Mouse (Mus musculus) midbrain, embryonic 11.5 days (tissue): ENCODE data around the gene Mast1. TPM values are rescaled to one million over a fixed set of nuclear protein-coding genes. Genes with fewer than 3 reads are reported as not detected.

Source experiments
- ATAC-seq: fragments of 200-750 bp; cut with Nextera tagmentation; 2 replicates; pipeline ENCODE4 v1.8.0; 2017; ENCODE audit warnings: moderate TSS enrichment, moderate library complexity; ENCODE audit not compliant: low FRiP score
- DNase-seq: peaks from one replicate; pipeline ENCODE4 v3.0.0; 2015; ENCODE audit warnings: low spot score; ENCODE audit errors: missing footprints
- H3K27ac ChIP-seq: fragments of 300-500 bp; sonication (generic); 2 replicates; pipeline ENCODE4 v1.5.1; 2014; ENCODE audit warnings: low read depth, low read length
- H3K27me3 ChIP-seq: fragments of 300-500 bp; sonication (generic); 2 replicates; pipeline ENCODE4 v1.6.1; 2014; ENCODE audit warnings: mild to moderate bottlenecking, low read length, moderate library complexity, mixed read lengths; ENCODE audit not compliant: control insufficient read depth, insufficient read depth
- H3K36me3 ChIP-seq: fragments of 300-500 bp; sonication (generic); 2 replicates; pipeline ENCODE4 v1.6.1; 2014; ENCODE audit warnings: mild to moderate bottlenecking, low read length, moderate library complexity, mixed read lengths; ENCODE audit not compliant: control insufficient read depth, insufficient read depth
- H3K4me1 ChIP-seq: fragments of 300-500 bp; sonication (generic); 2 replicates; pipeline ENCODE4 v1.6.1; 2014; ENCODE audit warnings: low read length; ENCODE audit not compliant: control insufficient read depth, insufficient read depth
- H3K4me2 ChIP-seq: fragments of 300-500 bp; sonication (generic); 2 replicates; pipeline ENCODE4 v1.6.1; 2014; ENCODE audit warnings: mild to moderate bottlenecking, moderate library complexity
- H3K4me3 ChIP-seq: fragments of 300-500 bp; sonication (generic); 2 replicates; pipeline ENCODE4 v1.5.1; 2014; ENCODE audit warnings: low read depth, low read length
- H3K9ac ChIP-seq: fragments of 300-500 bp; sonication (generic); 2 replicates; pipeline ENCODE4 v1.6.1; 2014; ENCODE audit warnings: low read length
- H3K9me3 ChIP-seq: fragments of 300-500 bp; sonication (generic); 2 replicates; pipeline ENCODE4 v1.6.1; 2016; ENCODE audit warnings: low read length; ENCODE audit not compliant: control insufficient read depth
- WGBS: fragments of 180-500 bp; shearing (Covaris S2); extraction: QIAGEN DNeasy Blood & Tissue Kit; methylation state at CpG from one replicate; pipeline ENCODE4 v1.1.7; 2014; 5-methylcytosine and 5-hydroxymethylcytosine counted together
- polyA plus RNA-seq: library from polyadenylated mRNA; unstranded; fragments of >200 nt; fragmentation: Nextera tagmentation; extraction: Ambion mirVana; gene quantifications from 2 replicates; pipeline ENCODE4 v1.2.1, GENCODE M21; 2014

Gene Mast1
- polyA plus RNA-seq, 1 experiment from 2014 or later: 8.8 TPM

DNA sequence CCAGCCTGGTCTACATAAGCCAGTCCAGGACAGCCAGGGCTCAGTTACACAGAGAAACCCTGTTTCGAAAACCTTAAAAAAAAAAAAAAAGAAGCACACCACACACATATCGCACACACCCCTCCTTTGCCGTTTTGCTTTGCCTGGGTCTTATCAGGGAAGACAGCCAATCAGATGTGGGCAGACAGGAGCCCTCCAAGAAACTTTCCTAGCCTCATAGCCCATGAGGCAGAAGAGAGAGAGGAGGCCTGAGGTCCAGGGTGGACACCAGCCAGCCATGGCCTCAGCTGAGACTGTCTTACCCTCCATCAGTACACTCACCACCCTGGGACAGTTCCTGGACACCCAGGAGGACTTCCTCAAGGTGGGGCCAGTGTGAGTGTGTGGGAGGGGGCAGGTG is 35.4 kb downstream of the Mast1 start, which contains the start of gene Klf1:
Gene Klf1, plus strand, starts transcription at position 177 of the 400 bp plus-strand sequence.
- DNase-seq (no peak), ATAC-seq (no peak)
- peak within 1 kb of the TSS; percentile 83 for H3K4me2 ChIP-seq
- no peaks in the 10 kb centered on the region for H3K36me3 ChIP-seq
- 80% methylated on average over 3 of the region's 3 CpGs for WGBS
- no peak within 1 kb of the TSS; the same call in 1 of the 2 replicates for H3K27ac ChIP-seq
- H3K4me3 ChIP-seq: peak within 1 kb of the TSS; percentile 48
- H3K27me3 ChIP-seq: peaks cover 6% of the 10 kb centered on the region; the same call in 1 of the 2 replicates
- H3K4me1 ChIP-seq: peaks cover 7% of the 10 kb centered on the region; the same call in 1 of the 2 replicates
- H3K9ac ChIP-seq: peak within 1 kb of the TSS; percentile 66
- no peaks in the 10 kb centered on the region for H3K9me3 ChIP-seq

DNA sequence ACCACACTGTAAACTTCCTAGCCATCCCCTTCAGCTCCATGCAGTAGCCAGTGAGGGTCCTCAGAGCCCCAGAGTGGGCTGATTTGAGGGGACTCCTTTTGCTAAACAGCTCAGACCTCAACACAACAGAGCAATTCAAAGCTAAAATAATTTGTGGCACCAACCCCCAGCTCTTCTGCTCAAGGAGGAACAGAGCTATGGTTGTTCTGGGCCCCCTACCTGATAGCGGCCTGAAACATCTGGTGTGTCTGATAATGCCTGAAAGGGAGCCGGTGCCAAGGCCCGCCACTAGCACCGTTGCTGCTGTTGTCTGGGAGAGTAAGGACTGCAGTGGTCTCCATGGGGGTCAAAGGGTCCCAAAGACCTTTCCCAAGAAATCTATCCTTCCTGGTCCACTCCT is 36.1 kb downstream of the Mast1 start:
- 56% methylated on average over 4 of the region's 4 CpGs for WGBS
- ATAC-seq (no peak), DNase-seq (no peak)
- Histone ChIP-seq H3K9ac (no peak overlapping the region), H3K9me3 (no peaks in the 10 kb centered on the region), H3K4me2 (no peak overlapping the region), H3K27ac (no peak overlapping the region; the same call in 1 of the 2 replicates), H3K27me3 (peaks cover 6% of the 10 kb centered on the region; the same call in 1 of the 2 replicates), H3K4me3 (no peak overlapping the region), H3K4me1 (peaks cover 7% of the 10 kb centered on the region; the same call in 1 of the 2 replicates), H3K36me3 (no peaks in the 10 kb centered on the region)

DNA sequence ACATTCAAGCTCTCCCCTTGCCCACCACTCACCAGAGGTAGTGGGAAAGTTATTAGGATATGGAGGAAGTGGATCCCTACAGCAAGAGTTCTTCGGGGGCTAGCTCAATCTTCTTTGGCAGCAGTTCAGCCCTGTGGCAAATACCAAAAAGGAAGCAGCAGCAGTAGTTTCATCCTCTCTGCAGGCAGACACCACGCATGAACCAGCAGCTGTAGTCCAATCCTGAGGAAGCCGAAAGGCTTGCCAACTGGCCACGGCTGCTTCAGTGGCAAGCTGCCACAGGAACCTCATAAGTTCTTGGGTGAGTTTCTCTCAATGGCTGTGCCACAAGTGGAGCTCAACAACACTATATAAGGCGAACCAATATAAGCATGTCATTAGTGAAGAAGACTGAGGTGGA is 41.2 kb downstream of the Mast1 start:
- H3K4me1 ChIP-seq: peaks cover 5% of the 10 kb centered on the region
- WGBS: 88% methylated on average over 5 of the region's 5 CpGs
- no peaks in the 10 kb centered on the region for H3K27me3 ChIP-seq
- H3K9me3 ChIP-seq: no peaks in the 10 kb centered on the region
- H3K4me2 ChIP-seq: no peak overlapping the region
- no peak overlapping the region for H3K9ac ChIP-seq
- no peaks in the 10 kb centered on the region; the same call in 1 of the 2 replicates for H3K36me3 ChIP-seq
- H3K27ac ChIP-seq: no peak overlapping the region
- H3K4me3 ChIP-seq: no peak overlapping the region
- DNase-seq: no peak
- ATAC-seq: no peak

DNA sequence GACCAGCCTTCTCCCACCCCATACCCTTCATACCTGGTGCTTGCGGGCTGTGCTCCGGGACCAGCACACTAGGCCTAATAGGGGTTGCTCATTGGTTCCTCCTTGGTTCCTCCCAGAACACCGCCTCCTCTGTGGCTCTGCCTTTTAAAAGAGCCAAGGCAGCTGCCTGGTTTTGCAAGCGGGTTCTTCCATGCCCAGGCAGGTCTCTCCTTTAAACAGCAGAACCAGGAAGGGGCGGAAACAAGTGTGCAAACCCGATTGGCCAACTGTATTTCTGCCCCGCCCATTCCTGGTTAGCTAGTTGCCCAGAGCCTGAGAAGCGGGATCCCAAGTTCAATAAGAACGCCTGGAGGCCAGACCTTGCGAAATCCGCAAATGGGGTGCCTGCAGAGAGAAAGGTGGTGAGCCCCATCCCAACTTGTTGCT is 43.4 kb downstream of the Mast1 start, which contains the start of gene Gcdh:
Gene Gcdh, minus strand, starts transcription at position 213 of the 426 bp plus-strand sequence.
- Histone ChIP-seq H3K9me3 (no peaks in the 10 kb centered on the region), H3K36me3 (no peaks in the 10 kb centered on the region; the same call in 1 of the 2 replicates), H3K4me1 (peaks cover 5% of the 10 kb centered on the region), H3K4me3 (peak within 1 kb of the TSS; percentile 59), H3K9ac (peak within 1 kb of the TSS; percentile 67), H3K27me3 (no peaks in the 10 kb centered on the region), H3K27ac (no peak within 1 kb of the TSS), H3K4me2 (peak within 1 kb of the TSS; percentile 80)
- under 1% methylated on average over 11 of the region's 11 CpGs for WGBS
- ATAC-seq: peak; percentile 95
- DNase-seq: peak; percentile 97

DNA sequence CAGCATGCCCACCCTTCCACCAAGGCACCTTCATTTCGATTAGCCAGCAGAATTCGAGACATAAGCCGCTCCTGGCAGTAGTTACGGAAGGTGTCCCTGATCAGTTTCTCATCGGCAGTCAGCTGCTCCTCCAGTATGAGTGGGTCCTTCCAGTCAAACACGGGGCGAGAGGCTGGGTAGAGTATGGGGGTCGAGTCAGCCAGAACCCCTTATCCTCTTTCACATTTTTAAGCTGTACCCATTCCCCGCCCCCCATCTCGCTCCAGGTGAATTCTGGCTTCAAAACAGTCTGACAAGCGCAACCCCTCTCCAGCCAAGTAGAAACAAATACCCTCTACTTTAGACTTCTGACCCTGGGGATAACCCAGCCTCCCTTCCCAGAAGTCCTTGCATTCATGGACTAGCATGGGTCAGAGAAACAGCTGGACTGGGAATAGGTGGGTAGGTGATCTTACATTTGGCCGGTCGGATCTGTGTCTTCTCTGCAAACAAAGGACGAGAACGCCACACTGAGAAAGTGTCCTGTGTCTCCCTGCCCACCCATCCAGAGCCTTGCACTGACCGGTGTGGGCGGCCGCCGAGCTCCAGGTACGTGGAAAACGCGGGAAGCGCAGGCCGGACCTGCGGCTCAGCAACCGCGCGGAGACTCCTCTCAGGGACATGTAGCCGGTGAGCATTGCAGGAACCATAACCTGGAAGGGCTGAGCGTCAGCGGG is 44.0 kb downstream of the Mast1 start:
- no peak; the same call in 1 of the 2 replicates for ATAC-seq
- Histone ChIP-seq H3K4me1 (peaks cover 5% of the 10 kb centered on the region), H3K27ac (no peak overlapping the region), H3K4me3 (peak overlapping the region; percentile 59), H3K36me3 (no peaks in the 10 kb centered on the region; the same call in 1 of the 2 replicates), H3K27me3 (no peaks in the 10 kb centered on the region), H3K9me3 (no peaks in the 10 kb centered on the region), H3K9ac (peak overlapping the region; percentile 67), H3K4me2 (peak overlapping the region; percentile 80)
- 13% methylated on average over 31 of the region's 31 CpGs for WGBS
- no peak for DNase-seq

DNA sequence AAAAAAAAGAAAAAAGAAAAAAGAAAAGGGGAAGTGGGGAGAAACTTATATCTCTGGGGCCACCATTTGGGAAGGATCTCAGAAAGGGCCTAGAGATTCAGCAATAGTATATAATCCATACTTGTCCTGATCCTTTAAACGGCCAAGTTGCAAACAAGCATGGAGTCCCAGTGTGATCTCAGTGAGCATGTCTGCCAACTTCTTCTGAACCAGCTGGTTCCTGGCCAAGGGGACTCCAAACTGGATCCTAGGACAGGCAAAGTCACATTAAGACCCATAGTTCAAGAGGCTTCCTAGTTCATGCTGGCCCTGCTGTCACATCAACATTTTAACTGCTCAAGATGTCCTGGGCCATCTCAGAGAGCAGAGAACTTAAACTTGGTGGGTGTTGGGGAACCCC is 48.0 kb downstream of the Mast1 start:
- Histone ChIP-seq H3K36me3 (peaks cover 3% of the 10 kb centered on the region; the same call in 1 of the 2 replicates), H3K4me2 (no peak overlapping the region), H3K9ac (no peak overlapping the region), H3K27me3 (no peaks in the 10 kb centered on the region), H3K9me3 (no peaks in the 10 kb centered on the region), H3K4me3 (no peak overlapping the region), H3K27ac (no peak overlapping the region), H3K4me1 (peaks cover 5% of the 10 kb centered on the region)
- WGBS: 93% methylated on average over 1 of the region's 1 CpGs
- ATAC-seq (no peak), DNase-seq (peak; percentile 56)

- DNase-seq (no peak), ATAC-seq (no peak)
- no peak overlapping the region for H3K4me2 ChIP-seq
- WGBS: 93% methylated on average over 3 of the region's 3 CpGs
- H3K4me3 ChIP-seq: no peak overlapping the region
- H3K4me1 ChIP-seq: peaks cover 5% of the 10 kb centered on the region
- H3K9me3 ChIP-seq: no peaks in the 10 kb centered on the region
- no peaks in the 10 kb centered on the region for H3K27me3 ChIP-seq
- no peak overlapping the region for H3K9ac ChIP-seq
- H3K27ac ChIP-seq: no peak overlapping the region
- peaks cover 3% of the 10 kb centered on the region; the same call in 1 of the 2 replicates for H3K36me3 ChIP-seq
Measured at GRCm38 (mm10) chr8:84888280-84888679, 48.9 kb downstream of the Mast1 start.

DNA sequence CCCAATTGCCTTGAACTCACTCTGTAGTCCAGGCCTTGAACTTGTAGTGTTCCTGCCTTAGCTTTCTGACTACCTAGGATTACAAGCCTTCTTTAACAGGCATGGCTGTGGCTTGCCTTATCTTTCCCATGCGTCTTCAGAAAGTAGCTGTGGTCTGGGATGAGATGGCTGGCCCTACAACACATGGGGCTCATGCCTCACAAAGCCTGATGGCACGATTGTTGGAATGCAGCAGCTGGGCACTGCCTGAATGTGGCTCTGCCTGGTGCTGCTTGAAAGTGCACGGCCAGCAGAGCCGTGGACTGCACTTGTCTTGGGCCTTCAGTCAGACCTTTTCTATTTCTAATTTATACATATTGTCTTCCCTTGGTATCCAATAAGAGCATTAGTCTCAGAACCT is 52.4 kb downstream of the Mast1 start:
- Histone ChIP-seq H3K4me2 (no peak overlapping the region), H3K27ac (no peak overlapping the region), H3K9ac (no peak overlapping the region), H3K4me1 (no peaks in the 10 kb centered on the region), H3K27me3 (no peaks in the 10 kb centered on the region), H3K4me3 (no peak overlapping the region), H3K36me3 (peaks cover 3% of the 10 kb centered on the region; the same call in 1 of the 2 replicates), H3K9me3 (no peaks in the 10 kb centered on the region)
- 87% methylated on average over 4 of the region's 4 CpGs for WGBS
- DNase-seq (no peak), ATAC-seq (no peak)

GRCm38 (mm10) chr8:84878915-84879314 is 58.2 kb downstream of the Mast1 start:
- H3K9me3 ChIP-seq: no peaks in the 10 kb centered on the region
- ATAC-seq: no peak

More at GRCm38 (mm10) chr8:84878915-84879314, 58.2 kb downstream of the Mast1 start:
- Histone ChIP-seq H3K27ac (no peak overlapping the region), H3K27me3 (no peaks in the 10 kb centered on the region), H3K4me1 (no peaks in the 10 kb centered on the region), H3K36me3 (no peaks in the 10 kb centered on the region), H3K9ac (no peak overlapping the region), H3K4me2 (no peak overlapping the region), H3K4me3 (no peak overlapping the region)
- no peak for DNase-seq
- WGBS: 96% methylated on average over 1 of the region's 1 CpGs
